Mouse (Mus musculus) E14TG2a.4 (cell line): ENCODE data around the gene Cyp2d22.

ENCODE experiments used
- CTCF ChIP-seq: conservative IDR thresholded peaks from 2 replicates; pipeline ENCODE4 v1.5.1; 2014; ENCODE audit warnings: low read length
- NANOG ChIP-seq: IDR thresholded peaks from 2 replicates; pipeline ENCODE4 v1.6.1; 2014; ENCODE audit warnings: borderline replicate concordance, low read length, mixed read lengths
- POU5F1 ChIP-seq: IDR thresholded peaks from 2 replicates; pipeline ENCODE4 v1.6.1; 2014; ENCODE audit warnings: low read length, borderline replicate concordance

- TF ChIP-seq CTCF (no peak), POU5F1 (no peak), NANOG (no peak)
Measured at GRCm38 (mm10) chr15:82372991-82373390, 7.1 kb downstream of the Cyp2d22 start.
